Comparison of ENCODE assay signal across 22 mouse cellular contexts in genomic region chr4:151041506-151041905, GRCm38 (mm10). TPM values are rescaled to one million over a fixed set of nuclear protein-coding genes. Genes with fewer than 3 reads are reported as not detected.
DNase-seq lines count a peak whose midpoint lies in the region; ATAC-seq lines count a peak whose summit lies in the region.
"Had no signal": no experiment of that assay in that cellular context is flagged by ENCODE, and none has a peak within 500 bp of the region (broad histone marks: within the 10 kb centered on the region; RNA-seq: fewer than 3 reads in every experiment).

No protein-coding gene starts in this region.

- no peak for DNase-seq in midbrain, embryonic 11.5 days (ENCODE audit: low spot score, missing footprints)
- peak; percentile 26 to 42 for DNase-seq in left cerebral cortex, adult 18-20 months (ENCODE audit: low spot score in 2 of 2)
- DNase-seq in telencephalon, adult 2 months (ENCODE audit: low read depth, low spot score), result peak; percentile 80
- DNase-seq in spleen, postnatal 4 days (ENCODE audit: low spot score in 2 of 2), result no peak
- DNase-seq: adrenal gland, postnatal 25 days; cerebellum, adult 9-10 months; gastrocnemius, postnatal 14 days; liver, embryonic 13.5 days had no signal

- no peaks in the 10 kb centered on the region for H3K9me3 ChIP-seq in heart, embryonic 13.5 days
- H3K9me3 ChIP-seq in heart, embryonic 11.5 days (replicated peaks; ENCODE audit: control insufficient read depth, low read length), result no peaks in the 10 kb centered on the region
- no peaks in the 10 kb centered on the region for H3K9me3 ChIP-seq in midbrain, embryonic 13.5 days
- H3K9me3 ChIP-seq in midbrain, embryonic 11.5 days (ENCODE audit: control insufficient read depth, low read length), result no peaks in the 10 kb centered on the region
- H3K9me3 ChIP-seq: forebrain, embryonic 15.5 days; G1E; liver, embryonic 13.5 days; midbrain, embryonic 10.5 days; neural tube, embryonic 15.5 days had no signal

- ATAC-seq in heart, embryonic 13.5 days (ENCODE audit: extremely low read depth, insufficient number of reproducible peaks, low FRiP score, low TSS enrichment), result no peak
- ATAC-seq in heart, embryonic 11.5 days (replicated peaks; ENCODE audit: insufficient number of reproducible peaks, low FRiP score, low TSS enrichment), result no peak
- ATAC-seq in midbrain, embryonic 13.5 days, result no peak
- ATAC-seq in midbrain, embryonic 11.5 days (ENCODE audit: low FRiP score), result no peak
- ATAC-seq: forebrain, embryonic 15.5 days; inflammation-experienced regulatory T-cells, adult 6 months had no signal

- no peak overlapping the region for H3K27ac ChIP-seq in heart, embryonic 13.5 days (replicated peaks)
- H3K27ac ChIP-seq in heart, embryonic 11.5 days (ENCODE audit: low read depth, low read length), result no peak overlapping the region
- H3K27ac ChIP-seq in midbrain, embryonic 13.5 days, result no peak overlapping the region
- no peak overlapping the region for H3K27ac ChIP-seq in midbrain, embryonic 11.5 days (ENCODE audit: low read depth, low read length)
- H3K27ac ChIP-seq: forebrain, embryonic 15.5 days; liver, embryonic 13.5 days; midbrain, embryonic 10.5 days; neural tube, embryonic 15.5 days had no signal

- peaks cover 23% of the 10 kb centered on the region for H3K4me1 ChIP-seq in heart, embryonic 13.5 days
- H3K4me1 ChIP-seq in heart, embryonic 11.5 days (ENCODE audit: control insufficient read depth, insufficient read depth, low read length), result peaks cover 11% of the 10 kb centered on the region; the same call in 1 of the 2 replicates
- peaks cover 15% of the 10 kb centered on the region for H3K4me1 ChIP-seq in midbrain, embryonic 13.5 days (replicated peaks)
- H3K4me1 ChIP-seq in midbrain, embryonic 11.5 days (ENCODE audit: control insufficient read depth, insufficient read depth, low read length), result peaks cover 8% of the 10 kb centered on the region; the same call in 1 of the 2 replicates

- H3K27me3 ChIP-seq in heart, embryonic 13.5 days (replicated peaks), result no peaks in the 10 kb centered on the region
- no peaks in the 10 kb centered on the region for H3K27me3 ChIP-seq in heart, embryonic 11.5 days (ENCODE audit: control insufficient read depth, insufficient read depth, low read length)
- H3K27me3 ChIP-seq in midbrain, embryonic 13.5 days, result peaks cover 17% of the 10 kb centered on the region
- H3K27me3 ChIP-seq in midbrain, embryonic 11.5 days (ENCODE audit: control insufficient read depth, insufficient read depth, low read length), result no peaks in the 10 kb centered on the region
- H3K27me3 ChIP-seq: liver, embryonic 13.5 days had no signal

- H3K36me3 ChIP-seq in heart, embryonic 13.5 days, result peaks cover 27% of the 10 kb centered on the region
- no peaks in the 10 kb centered on the region for H3K36me3 ChIP-seq in heart, embryonic 11.5 days (ENCODE audit: control insufficient read depth, insufficient read depth, low read length)
- peaks cover 2% of the 10 kb centered on the region for H3K36me3 ChIP-seq in midbrain, embryonic 13.5 days
- H3K36me3 ChIP-seq in midbrain, embryonic 11.5 days (ENCODE audit: control insufficient read depth, insufficient read depth, low read length), result no peaks in the 10 kb centered on the region; the same call in 1 of the 2 replicates

- peak overlapping the region; percentile 35 for H3K4me2 ChIP-seq in heart, embryonic 13.5 days
- no peak overlapping the region for H3K4me2 ChIP-seq in heart, embryonic 11.5 days
- H3K4me2 ChIP-seq in midbrain, embryonic 13.5 days (replicated peaks), result no peak overlapping the region
- no peak overlapping the region for H3K4me2 ChIP-seq in midbrain, embryonic 11.5 days
- H3K4me2 ChIP-seq: forebrain, embryonic 15.5 days; liver, embryonic 13.5 days; neural tube, embryonic 15.5 days had no signal

- no peak overlapping the region for H3K4me3 ChIP-seq in heart, embryonic 13.5 days
- H3K4me3 ChIP-seq in heart, embryonic 11.5 days (ENCODE audit: low read depth, low read length), result no peak overlapping the region
- no peak overlapping the region for H3K4me3 ChIP-seq in midbrain, embryonic 13.5 days (replicated peaks)
- no peak overlapping the region for H3K4me3 ChIP-seq in midbrain, embryonic 11.5 days (ENCODE audit: low read depth, low read length)
- H3K4me3 ChIP-seq: forebrain, embryonic 15.5 days; liver, embryonic 13.5 days; midbrain, embryonic 10.5 days; neural tube, embryonic 15.5 days had no signal

- WGBS in heart, embryonic 13.5 days, result 63% methylated on average over 5 of the region's 5 CpGs
- WGBS in heart, embryonic 11.5 days (ENCODE audit: insufficient replicate concordance), result 66% methylated on average over 5 of the region's 5 CpGs
- 90% methylated on average over 5 of the region's 5 CpGs for WGBS in midbrain, embryonic 13.5 days
- WGBS in midbrain, embryonic 11.5 days, result 93% methylated on average over 5 of the region's 5 CpGs

- peak overlapping the region; percentile 55; the same call in 1 of the 2 replicates for H3K9ac ChIP-seq in heart, embryonic 13.5 days
- H3K9ac ChIP-seq in heart, embryonic 11.5 days (ENCODE audit: low read depth, low read length), result no peak overlapping the region
- 0 out of 2 replicates have a peak overlapping the region, but pooled peaks have one; percentile 0 for H3K9ac ChIP-seq in midbrain, embryonic 13.5 days (replicated peaks)
- H3K9ac ChIP-seq in midbrain, embryonic 11.5 days (ENCODE audit: low read length), result no peak overlapping the region
- H3K9ac ChIP-seq: forebrain, embryonic 15.5 days; liver, embryonic 13.5 days; neural tube, embryonic 15.5 days had no signal

RNA-seq across cellular contexts. Expression of gene Per3, which starts 3.0 kb away (rescaled TPM):
- polyA plus RNA-seq in heart, embryonic 13.5 days (2015; fragmentation: Nextera tagmentation; extraction: Ambion mirVana), result 7.6 and 8.3 TPM in 2 replicates
- polyA plus RNA-seq in heart, embryonic 11.5 days (2014; fragmentation: Nextera tagmentation; extraction: Ambion mirVana), result 6.6 and 6.7 TPM in 2 replicates
- 2.9 and 3.0 TPM in 2 replicates for polyA plus RNA-seq in midbrain, embryonic 13.5 days (2015; fragmentation: Nextera tagmentation; extraction: Ambion mirVana)
- 3.9 and 5.2 TPM in 2 replicates for polyA plus RNA-seq in midbrain, embryonic 11.5 days (2014; fragmentation: Nextera tagmentation; extraction: Ambion mirVana)
- total RNA-seq in left cerebral cortex, adult 18-20 months (2021), result 10 to 100 TPM; 22.2 to 24.4 TPM

RNA-seq across cellular contexts. Expression of gene Vamp3, which starts 16.3 kb away (rescaled TPM):
- polyA plus RNA-seq in heart, embryonic 13.5 days (2015; fragmentation: Nextera tagmentation; extraction: Ambion mirVana), result 97.0 and 105 TPM in 2 replicates
- 88.5 and 102 TPM in 2 replicates for polyA plus RNA-seq in heart, embryonic 11.5 days (2014; fragmentation: Nextera tagmentation; extraction: Ambion mirVana)
- 60.7 and 62.1 TPM in 2 replicates for polyA plus RNA-seq in midbrain, embryonic 13.5 days (2015; fragmentation: Nextera tagmentation; extraction: Ambion mirVana)
- 80.3 and 87.9 TPM in 2 replicates for polyA plus RNA-seq in midbrain, embryonic 11.5 days (2014; fragmentation: Nextera tagmentation; extraction: Ambion mirVana)
- 10 to 100 TPM; 28.6 to 28.8 TPM for total RNA-seq in left cerebral cortex, adult 18-20 months (2021)

RNA-seq across cellular contexts. Expression of gene Uts2, which starts 44.6 kb away (rescaled TPM):
- not detected in 2 replicates for polyA plus RNA-seq in heart, embryonic 13.5 days (2015; fragmentation: Nextera tagmentation; extraction: Ambion mirVana)
- polyA plus RNA-seq in heart, embryonic 11.5 days (2014; fragmentation: Nextera tagmentation; extraction: Ambion mirVana), result not detected in 2 replicates
- not detected in 2 replicates for polyA plus RNA-seq in midbrain, embryonic 13.5 days (2015; fragmentation: Nextera tagmentation; extraction: Ambion mirVana)
- polyA plus RNA-seq in midbrain, embryonic 11.5 days (2014; fragmentation: Nextera tagmentation; extraction: Ambion mirVana), result not detected in 2 replicates
- total RNA-seq in left cerebral cortex, adult 18-20 months (2021), result not detected
- total RNA-seq: adrenal gland, postnatal 25 days; G1E; gastrocnemius, postnatal 14 days; hematopoietic stem cell, adult 5-6 weeks; layer of hippocampus, adult 8-10 months had no signal
- polyA plus RNA-seq: forebrain, embryonic 15.5 days; G1E; inflammation-experienced regulatory T-cells, adult 6 months; kidney, embryonic 16.5 days; limb, embryonic 11.5 days; liver, embryonic 13.5 days; lung, embryonic 16.5 days; midbrain, embryonic 10.5 days; urinary bladder, adult 2 months had no signal

RNA-seq across cellular contexts. Expression of gene Gm13090, which starts 47.9 kb away (rescaled TPM):
- polyA plus RNA-seq in heart, embryonic 13.5 days (2015; fragmentation: Nextera tagmentation; extraction: Ambion mirVana), result not detected in 2 replicates
- polyA plus RNA-seq in heart, embryonic 11.5 days (2014; fragmentation: Nextera tagmentation; extraction: Ambion mirVana), result 0.21 TPM in 1 of 2 replicates, not detected in the other
- 0.22 TPM in 1 of 2 replicates, not detected in the other for polyA plus RNA-seq in midbrain, embryonic 13.5 days (2015; fragmentation: Nextera tagmentation; extraction: Ambion mirVana)
- not detected in 2 replicates for polyA plus RNA-seq in midbrain, embryonic 11.5 days (2014; fragmentation: Nextera tagmentation; extraction: Ambion mirVana)
- not detected for total RNA-seq in left cerebral cortex, adult 18-20 months (2021)
- total RNA-seq: adrenal gland, postnatal 25 days; G1E; gastrocnemius, postnatal 14 days; hematopoietic stem cell, adult 5-6 weeks; layer of hippocampus, adult 8-10 months had no signal
- polyA plus RNA-seq: G1E; inflammation-experienced regulatory T-cells, adult 6 months; kidney, embryonic 16.5 days; liver, embryonic 13.5 days; lung, embryonic 16.5 days; midbrain, embryonic 10.5 days; neural tube, embryonic 15.5 days; urinary bladder, adult 2 months had no signal

Comparison
In these comparisons a context has a peak if more than half of its experiments do, and no peak if none do; other contexts are left out.
1. H3K9ac ChIP-seq: peak in heart, embryonic 13.5 days (single experiment) and midbrain, embryonic 13.5 days (single experiment); none in heart, embryonic 11.5 days (single experiment) and midbrain, embryonic 11.5 days (single experiment).
2. DNase-seq: peak in left cerebral cortex, adult 18-20 months (2 of 2) and telencephalon, adult 2 months (single experiment); none in midbrain, embryonic 11.5 days (single experiment) and spleen, postnatal 4 days (0 of 2).